8 mouse cellular contexts compared by ENCODE assay signal in genomic region chr14:54375916-54376315, GRCm38 (mm10). TPM values are rescaled to one million over a fixed set of nuclear protein-coding genes. Genes with fewer than 3 reads are reported as not detected.
A peak's percentile ranks its signal among the peaks of the same experiment; 100 is the strongest.
DNase-seq lines count a peak whose midpoint lies in the region; ATAC-seq and TF ChIP-seq lines count a peak whose summit lies in the region.

No protein-coding gene starts in this region.

- in situ Hi-C loops in CH12.LX (cut with MboI; ENCODE audit: low pct_ligation_motif_present, low pct_unique_long_range_greater_than_20kb, low sequenced_read_pairs) = no loop called here

- H3K9me3 ChIP-seq in CH12.LX (replicated peaks; ENCODE audit: low read length) = peaks cover 4% of the 10 kb centered on the region
- no peaks in the 10 kb centered on the region for H3K9me3 ChIP-seq in limb, embryonic 14.5 days (ENCODE audit: control insufficient read depth, low read length)
- H3K9me3 ChIP-seq in forebrain, embryonic 10.5 days = peaks cover 7% of the 10 kb centered on the region; the same call in 1 of the 2 replicates

- peaks cover 40 to 75% of the 10 kb centered on the region in 2 experiments for H3K36me3 ChIP-seq in CH12.LX (replicated peaks in 1 of 2; ENCODE audit: control insufficient read depth in 1 of 2, insufficient read depth in 1 of 2, low read length in 1 of 2)
- H3K36me3 ChIP-seq in limb, embryonic 14.5 days (ENCODE audit: control insufficient read depth, insufficient read depth, low read length) = peaks cover 4% of the 10 kb centered on the region
- peaks cover 10% of the 10 kb centered on the region for H3K36me3 ChIP-seq in forebrain, embryonic 10.5 days (replicated peaks)

- TF ChIP-seq EP300 in CH12.LX (IDR thresholded peaks at IDR 0.05; ENCODE audit: low read length) = no peak

- H3K27ac ChIP-seq in CH12.LX (ENCODE audit: insufficient read depth, low read depth) = no peak overlapping the region
- H3K27ac ChIP-seq in limb, embryonic 14.5 days (replicated peaks; ENCODE audit: low read depth, low read length) = no peak overlapping the region
- no peak overlapping the region for H3K27ac ChIP-seq in forebrain, embryonic 10.5 days

- no peak overlapping the region for H3K9ac ChIP-seq in CH12.LX (ENCODE audit: insufficient read depth, low read depth)
- no peak overlapping the region for H3K9ac ChIP-seq in limb, embryonic 14.5 days (ENCODE audit: low read depth, low read length, severe bottlenecking)

- H3K27me3 ChIP-seq in CH12.LX (replicated peaks) = no peaks in the 10 kb centered on the region
- no peaks in the 10 kb centered on the region for H3K27me3 ChIP-seq in limb, embryonic 14.5 days (ENCODE audit: control insufficient read depth, insufficient read depth, low read length)
- H3K27me3 ChIP-seq in forebrain, embryonic 10.5 days (ENCODE audit: poor library complexity, severe bottlenecking) = no peaks in the 10 kb centered on the region

- H3K4me3 ChIP-seq in CH12.LX (replicated peaks in 1 of 3; ENCODE audit: low read depth in 2 of 3, low read length in 2 of 3, poor library complexity in 1 of 3) = no peak overlapping the region
- H3K4me3 ChIP-seq in limb, embryonic 14.5 days (replicated peaks; ENCODE audit: low read length) = no peak overlapping the region
- no peak overlapping the region for H3K4me3 ChIP-seq in forebrain, embryonic 10.5 days

- dilution Hi-C loops in CH12.LX (cut with MboI; ENCODE audit: extremely low pct_ligation_motif_present, extremely low pct_unique_long_range_greater_than_20kb, low sequenced_read_pairs) = no loop called here

- ATAC-seq in limb, embryonic 14.5 days (ENCODE audit: low FRiP score, low read depth) = no peak

- TF ChIP-seq RAD21 in CH12.LX (IDR thresholded peaks at IDR 0.05; ENCODE audit: low read depth, low read length) = peak; percentile 63

- no peak for TF ChIP-seq POLR2A in CH12.LX (IDR thresholded peaks at IDR 0.05; ENCODE audit: low read depth, low read length)
- no peak for TF ChIP-seq POLR2A in limb, embryonic 14.5 days (IDR thresholded peaks at IDR 0.05; ENCODE audit: borderline replicate concordance, extremely low read depth, insufficient read depth, insufficient read length)

- TF ChIP-seq CTCF in CH12.LX (conservative IDR thresholded peaks at IDR 0.05 in 1 of 2, IDR thresholded peaks at IDR 0.05 in 1 of 2; ENCODE audit: low read depth in 2 of 2, low read length in 2 of 2) = peak; percentile 16 to 81; a peak in 2 of 4 replicates

- peaks cover 7% of the 10 kb centered on the region; the same call in 1 of the 2 replicates for H3K79me2 ChIP-seq in CH12.LX (replicated peaks; ENCODE audit: control insufficient read depth, extremely low read depth, insufficient read depth, poor library complexity, severe bottlenecking)

- WGBS in limb, embryonic 14.5 days = 80% methylated on average over 3 of the region's 3 CpGs
- WGBS in forebrain, embryonic 10.5 days = 82% methylated on average over 3 of the region's 3 CpGs

- H3K4me1 ChIP-seq in CH12.LX (ENCODE audit: control insufficient read depth in 1 of 2, insufficient read depth in 2 of 2) = peaks cover 4 to 39% of the 10 kb centered on the region in 2 experiments; a peak in 3 of 4 replicates
- no peaks in the 10 kb centered on the region for H3K4me1 ChIP-seq in limb, embryonic 14.5 days (ENCODE audit: control insufficient read depth, insufficient read depth, low read length)
- peaks cover 8% of the 10 kb centered on the region for H3K4me1 ChIP-seq in forebrain, embryonic 10.5 days

- peak; percentile 66 for DNase-seq in kidney, adult 18-20 months
- DNase-seq in kidney, adult 11 months = no peak
- DNase-seq in CH12.LX (ENCODE audit: extremely low read depth) = peak; percentile 65
- DNase-seq in brain, adult 2 months (ENCODE audit: low read depth, low spot score) = peak; percentile 23
- DNase-seq in limb, embryonic 14.5 days (ENCODE audit: low spot score) = peak; percentile 29
- DNase-seq in thymus, postnatal 25 days = peak; percentile 59
- no peak for DNase-seq in cerebellum, adult 11-12 months
- DNase-seq in forebrain, embryonic 10.5 days (ENCODE audit: extremely low spot score, low spot score) = no peak

- H3K4me2 ChIP-seq in CH12.LX (ENCODE audit: insufficient read depth, low read depth, poor library complexity, severe bottlenecking) = no peak overlapping the region
- no peak overlapping the region for H3K4me2 ChIP-seq in limb, embryonic 14.5 days (replicated peaks; ENCODE audit: low read depth, low read length, severe bottlenecking)

TF ChIP-seq in CH12.LX, 34 proteins besides CTCF, POLR2A, EP300 and RAD21:
- TF ChIP-seq ZKSCAN1 (IDR thresholded peaks at IDR 0.05; ENCODE audit: borderline replicate concordance, low read depth, low read length) (no peak), JUN (IDR thresholded peaks at IDR 0.05; ENCODE audit: insufficient read depth, low read depth, low read length) (no peak), MAZ (IDR thresholded peaks at IDR 0.05; ENCODE audit: low read depth, low read length) (no peak), SMC3 (IDR thresholded peaks at IDR 0.05; ENCODE audit: low read depth, low read length) (peak; percentile 82), USF2 (conservative IDR thresholded peaks at IDR 0.05; ENCODE audit: low read depth, low read length) (no peak)

RNA-seq across cellular contexts. Expression of gene Oxa1l, which starts 15.3 kb away (rescaled TPM):
- total RNA-seq in CH12.LX (2012; rRNA removed) (37.3 and 38.8 TPM in 2 replicates), CH12.LX (2014; rRNA removed) (34.6 and 34.7 TPM in 2 replicates)
- 88.9 and 111 TPM in 2 replicates for polyA plus RNA-seq in CH12.LX (2012; ENCODE audit: insufficient read length, low read depth)
- polyA plus RNA-seq in limb, embryonic 14.5 days (2012; rRNA removed) = 82.1 and 106 TPM in 2 replicates
- polyA plus RNA-seq in limb, embryonic 14.5 days (2014; fragmentation: Nextera tagmentation; extraction: Ambion mirVana) = 49.4 and 52.7 TPM in 2 replicates
- polyA plus RNA-seq in forebrain, embryonic 10.5 days (2016; fragmentation: Nextera tagmentation; extraction: Ambion mirVana) = 55.2 and 59.0 TPM in 2 replicates

RNA-seq across cellular contexts. Expression of gene Slc7a7, which starts 41.7 kb away (rescaled TPM):
- total RNA-seq in CH12.LX (2012; rRNA removed) (43.3 and 50.4 TPM in 2 replicates), CH12.LX (2014; rRNA removed) (23.8 and 27.8 TPM in 2 replicates)
- polyA plus RNA-seq in CH12.LX (2012; ENCODE audit: insufficient read length, low read depth) = 40.0 and 45.4 TPM in 2 replicates
- 7.4 and 11.1 TPM in 2 replicates for polyA plus RNA-seq in limb, embryonic 14.5 days (2012; rRNA removed)
- 4.5 and 5.6 TPM in 2 replicates for polyA plus RNA-seq in limb, embryonic 14.5 days (2014; fragmentation: Nextera tagmentation; extraction: Ambion mirVana)
- polyA plus RNA-seq in forebrain, embryonic 10.5 days (2016; fragmentation: Nextera tagmentation; extraction: Ambion mirVana) = 4.1 and 4.3 TPM in 2 replicates

RNA-seq across cellular contexts. Expression of gene Mrpl52, which starts 50.8 kb away (rescaled TPM):
- total RNA-seq in CH12.LX (2012; rRNA removed) (309 and 328 TPM in 2 replicates), CH12.LX (2014; rRNA removed) (87.9 and 97.1 TPM in 2 replicates)
- polyA plus RNA-seq in CH12.LX (2012; ENCODE audit: insufficient read length, low read depth) = 230 and 281 TPM in 2 replicates
- polyA plus RNA-seq in limb, embryonic 14.5 days (2012; rRNA removed) = 167 and 216 TPM in 2 replicates
- 228 and 265 TPM in 2 replicates for polyA plus RNA-seq in limb, embryonic 14.5 days (2014; fragmentation: Nextera tagmentation; extraction: Ambion mirVana)
- polyA plus RNA-seq in forebrain, embryonic 10.5 days (2016; fragmentation: Nextera tagmentation; extraction: Ambion mirVana) = 200 and 201 TPM in 2 replicates

RNA-seq across cellular contexts. Expression of gene Mmp14, which starts 55.5 kb away (rescaled TPM):
- 0.08 and 0.17 TPM in 2 replicates for total RNA-seq in CH12.LX (2012; rRNA removed)
- total RNA-seq in CH12.LX (2014; rRNA removed) = 0.08 and 0.11 TPM in 2 replicates
- 0.10 TPM in 1 of 2 replicates, not detected in the other for polyA plus RNA-seq in CH12.LX (2012; ENCODE audit: insufficient read length, low read depth)
- polyA plus RNA-seq in limb, embryonic 14.5 days (2012; rRNA removed) = 385 and 418 TPM in 2 replicates
- polyA plus RNA-seq in limb, embryonic 14.5 days (2014; fragmentation: Nextera tagmentation; extraction: Ambion mirVana) = 251 and 273 TPM in 2 replicates
- polyA plus RNA-seq in forebrain, embryonic 10.5 days (2016; fragmentation: Nextera tagmentation; extraction: Ambion mirVana) = 52.4 and 54.6 TPM in 2 replicates

Comparison
In these comparisons a context has a peak if more than half of its experiments do, and no peak if none do; other contexts are left out.
1. DNase-seq: peak in kidney, adult 18-20 months (single experiment), CH12.LX (single experiment), brain, adult 2 months (single experiment), limb, embryonic 14.5 days (single experiment) and thymus, postnatal 25 days (single experiment); none in kidney, adult 11 months (single experiment), cerebellum, adult 11-12 months (single experiment) and forebrain, embryonic 10.5 days (single experiment).